Mouse (Mus musculus) 416B (cell line): ENCODE data around the gene Aldh1a2.
A peak's percentile ranks its signal among the peaks of the same experiment; 100 is the strongest.

Source experiments
- DNase-seq: peaks from one replicate; pipeline ENCODE4 v3.0.0; 2011; ENCODE audit warnings: low read depth

The Aldh1a2 gene

GRCm38 (mm10) chr9:71289810-71290209 lies 74.2 kb downstream of the Aldh1a2 start:
- DNase-seq: no peak

GRCm38 (mm10) chr9:71290730-71291129 lies 75.1 kb downstream of the Aldh1a2 start:
- DNase-seq: peak; percentile 12

- DNase-seq: no peak
Measured at GRCm38 (mm10) chr9:71295501-71295900, 79.9 kb downstream of the Aldh1a2 start.

GRCm38 (mm10) chr9:71303594-71303993 lies 88.0 kb downstream of the Aldh1a2 start:
- peak; percentile 46 for DNase-seq

- DNase-seq: no peak
Measured at GRCm38 (mm10) chr9:71307106-71307789, 91.7 kb downstream of the Aldh1a2 start.

- DNase-seq: peak; percentile 6
Measured at GRCm38 (mm10) chr9:71315960-71316359, 100.4 kb downstream of the Aldh1a2 start.

GRCm38 (mm10) chr9:71317096-71317920 lies 101.7 kb downstream of the Aldh1a2 start:
- DNase-seq: no peak

- no peak for DNase-seq
Measured at GRCm38 (mm10) chr9:71317921-71318241, 102.3 kb downstream of the Aldh1a2 start.

- DNase-seq: no peak
Measured at GRCm38 (mm10) chr9:71319776-71320175, 104.2 kb downstream of the Aldh1a2 start.

- DNase-seq: peak; percentile 31
Measured at GRCm38 (mm10) chr9:71320246-71321155, 104.9 kb downstream of the Aldh1a2 start.

- DNase-seq: no peak
Measured at GRCm38 (mm10) chr9:71321436-71321835, 105.8 kb downstream of the Aldh1a2 start.

GRCm38 (mm10) chr9:71321871-71322270 lies 106.3 kb downstream of the Aldh1a2 start:
- no peak for DNase-seq

GRCm38 (mm10) chr9:71323303-71323952 lies 107.8 kb downstream of the Aldh1a2 start:
- DNase-seq: no peak

- DNase-seq: no peak
Measured at GRCm38 (mm10) chr9:71324060-71324459, 108.5 kb downstream of the Aldh1a2 start.

GRCm38 (mm10) chr9:71326261-71326660 lies 110.7 kb downstream of the Aldh1a2 start:
- no peak for DNase-seq

- DNase-seq: no peak
Measured at GRCm38 (mm10) chr9:71331661-71332060, 116.1 kb downstream of the Aldh1a2 start.

- DNase-seq: no peak
Measured at GRCm38 (mm10) chr9:71336674-71337073, 121.1 kb downstream of the Aldh1a2 start.

GRCm38 (mm10) chr9:71337425-71337824 lies 121.8 kb downstream of the Aldh1a2 start:
- DNase-seq: no peak

- no peak for DNase-seq
Measured at GRCm38 (mm10) chr9:71340116-71340515, 124.5 kb downstream of the Aldh1a2 start.
